Mouse (Mus musculus) monocyte, adult 2 months (primary cell): Measurements from ENCODE around the gene Orai1.

Source experiments
- DNase-seq, 2 experiments: peaks; one replicate each; pipeline ENCODE4 v3.0.0; 2022; ENCODE audit warnings: low spot score in 2 of 2, low read depth in 1 of 2

The Orai1 gene

GRCm38 (mm10) chr5:123064207-123064606 is 49.3 kb downstream of the Orai1 start:
- peak in 1 of 2 experiments; percentile 25 for DNase-seq

GRCm38 (mm10) chr5:123067395-123067995 is 52.6 kb downstream of the Orai1 start:
- DNase-seq: no peak

GRCm38 (mm10) chr5:123068115-123068514 is 53.2 kb downstream of the Orai1 start, which contains the start of gene Tmem120b:
Tmem120b (plus strand) TSS chr5:123068415.
- DNase-seq: no peak

- DNase-seq: no peak
Measured at GRCm38 (mm10) chr5:123068714-123069113, 53.8 kb downstream of the Orai1 start.

GRCm38 (mm10) chr5:123075576-123076418 is 60.9 kb downstream of the Orai1 start:
- DNase-seq: peak; percentile 79 to 91

- DNase-seq: no peak
Measured at GRCm38 (mm10) chr5:123076419-123077281, 61.8 kb downstream of the Orai1 start.

GRCm38 (mm10) chr5:123079568-123079967 is 64.7 kb downstream of the Orai1 start:
- DNase-seq: no peak

GRCm38 (mm10) chr5:123080041-123080440 is 65.2 kb downstream of the Orai1 start:
- DNase-seq: peak in 1 of 2 experiments; percentile 40
